Mouse (Mus musculus) inflammation-experienced regulatory T-cells, adult 16 weeks (primary cell): ENCODE results near the gene Rnd3. TPM values are rescaled to one million over a fixed set of nuclear protein-coding genes. Genes with fewer than 3 reads are reported as not detected.

Experiments
- polyA plus RNA-seq: library from polyadenylated mRNA; unstranded; fragments of 100-300 nt; shearing (Covaris generic); gene quantifications from one replicate; pipeline ENCODE4 v1.2.1, GENCODE M21; 2017

Gene Rnd3
- polyA plus RNA-seq: 0.66 TPM

DNA sequence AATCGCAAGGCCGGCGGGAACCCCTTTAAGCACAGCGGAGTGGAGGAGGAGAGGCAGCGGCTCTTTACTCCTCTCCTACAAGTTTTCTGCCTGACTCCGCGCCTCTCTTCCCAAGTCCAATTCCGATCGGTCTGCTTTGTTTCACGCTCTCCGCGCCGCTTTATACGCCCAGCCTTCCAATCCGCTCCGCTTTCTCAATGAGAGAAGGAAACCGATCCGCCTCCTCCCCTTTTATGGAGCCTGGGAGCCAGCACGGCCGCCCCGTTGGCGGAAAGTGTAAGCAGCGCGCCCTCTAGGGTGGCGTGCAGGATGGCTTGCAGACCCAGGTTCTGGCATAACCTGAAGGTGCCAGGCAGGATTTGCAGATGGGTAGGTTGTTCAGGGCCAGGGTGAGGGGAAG lies at the start of gene Rnd3:
Gene Rnd3, minus strand, starts transcription at position 137 of the 400 bp plus-strand sequence.

